Mouse (Mus musculus) erythroblast, embryonic 14.5 days (primary cell): Measurements from ENCODE around the gene Zim1.

Experiments used
- GATA1 ChIP-seq: IDR thresholded peaks from 2 replicates; pipeline ENCODE4 v1.6.1; 2012; ENCODE audit warnings: low read length, inconsistent platforms, mixed read lengths
- TAL1 ChIP-seq: IDR thresholded peaks from 3 replicates; pipeline ENCODE4 v1.6.1; 2012; ENCODE audit warnings: low read length, inconsistent platforms, mixed read lengths

- TF ChIP-seq GATA1, result no peak
- TF ChIP-seq TAL1, result no peak
Observed at GRCm38 (mm10) chr7:6744281-6744904, 48.1 kb upstream of the Zim1 start.
